Mouse (Mus musculus) frontal cortex, adult (tissue): ENCODE measurements around the gene Tm9sf2.
"Not testable (repeated sequence)": the region's sequence is repeated elsewhere in the genome, so short reads cannot be mapped to it uniquely, and the experiment has no call there.

Experiments
- ATAC-seq: cut with Nextera tagmentation; 2 replicates; pipeline ENCODE4 v1.9.2; 2017; ENCODE audit warnings: mild to moderate bottlenecking, moderate library complexity, mixed read lengths; ENCODE audit not compliant: low TSS enrichment

Gene Tm9sf2

DNA sequence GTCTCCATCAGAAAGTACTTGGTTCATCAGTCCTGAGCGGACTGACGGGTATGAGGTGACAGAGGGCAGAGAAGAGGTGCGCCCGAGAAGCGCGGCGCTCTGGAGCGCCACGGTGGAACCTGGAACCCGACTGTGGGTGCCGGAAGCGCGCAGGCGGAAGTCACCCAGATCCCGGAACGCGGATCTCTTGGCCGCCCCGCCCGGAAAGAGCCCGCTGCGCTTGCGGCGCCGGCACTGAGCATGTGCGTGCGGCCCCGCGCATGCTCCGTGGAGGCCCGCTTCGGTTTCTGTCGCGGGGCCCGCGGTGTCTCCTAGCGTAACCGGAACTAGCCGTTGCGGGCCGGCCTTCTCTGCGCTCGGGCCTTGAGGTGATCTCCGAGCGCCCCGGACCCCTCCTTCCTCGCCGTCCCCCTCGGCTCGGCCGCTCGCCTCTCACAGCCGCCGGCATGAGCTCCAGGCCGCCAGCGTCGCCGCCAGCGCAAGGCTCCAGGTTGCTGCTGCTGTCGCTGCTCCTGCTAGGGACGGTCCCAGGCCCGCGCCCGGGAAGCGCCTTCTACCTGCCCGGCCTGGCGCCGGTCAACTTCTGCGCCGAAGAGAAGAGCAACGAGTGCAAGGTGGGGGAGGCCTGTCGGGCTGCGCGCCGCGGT, at the start of gene Tm9sf2:
Gene Tm9sf2, plus strand, starts transcription at position 217 of the 647 bp plus-strand sequence.
- ATAC-seq: peak; percentile 91

DNA sequence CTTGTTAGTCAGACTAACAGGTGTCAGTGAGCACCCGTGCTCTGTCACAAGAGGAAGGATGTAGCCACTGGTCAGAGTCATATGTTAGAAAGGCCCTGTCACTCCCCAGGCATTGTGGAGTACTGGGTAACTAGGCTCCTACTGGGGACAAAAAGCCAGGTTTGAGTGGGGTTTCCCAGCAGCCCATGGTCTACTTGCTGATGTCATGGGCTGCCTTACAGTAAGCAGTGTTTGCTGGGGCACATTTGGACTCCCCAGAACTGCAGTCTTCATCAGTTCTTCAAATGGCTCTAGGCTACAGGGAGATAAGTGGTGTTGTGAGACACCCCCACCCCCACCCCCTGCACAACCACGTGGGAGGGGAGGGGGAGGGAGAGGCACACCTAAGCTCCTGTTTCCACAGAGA, 48.9 kb upstream of the Tm9sf2 start:
- no peak for ATAC-seq

DNA sequence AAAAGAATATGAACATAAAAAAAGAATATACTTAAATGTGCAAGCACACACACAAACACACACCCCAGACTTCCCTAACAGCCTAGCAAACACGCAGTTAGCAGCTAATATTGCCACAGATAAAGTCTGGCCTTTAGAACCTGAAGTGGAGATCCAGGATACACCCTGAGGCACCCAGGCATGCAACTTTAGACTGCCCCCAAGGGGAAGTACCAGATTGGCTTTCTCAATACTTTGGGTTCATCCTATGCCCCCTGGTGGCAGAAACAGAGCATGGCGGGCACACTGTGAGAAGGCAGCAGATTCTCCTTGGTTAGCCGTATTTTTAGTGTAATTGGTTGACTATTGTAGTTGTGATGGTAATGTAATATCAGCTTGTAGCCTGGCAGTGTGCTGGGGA, 46.2 kb upstream of the Tm9sf2 start:
- peak; percentile 86 for ATAC-seq

DNA sequence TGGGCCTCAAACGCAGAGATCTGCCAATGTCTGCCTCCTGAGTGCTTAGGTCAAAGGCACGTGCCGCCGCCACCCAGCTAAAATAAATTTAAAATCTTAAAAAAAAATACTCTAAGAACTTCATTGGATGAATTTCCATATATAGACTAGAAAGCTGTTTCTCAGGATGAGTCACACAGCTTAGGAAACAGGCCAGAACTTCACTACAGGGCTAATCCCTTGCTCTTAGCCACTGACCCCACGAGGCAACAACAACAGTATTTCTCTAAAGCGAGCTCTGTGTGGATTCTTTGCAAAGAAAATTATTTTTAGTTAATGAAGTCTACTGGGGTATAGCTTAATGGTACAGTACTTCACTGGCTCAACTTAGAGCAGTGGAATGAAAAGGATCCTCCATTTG, 45.5 kb upstream of the Tm9sf2 start:
- ATAC-seq: no peak

DNA sequence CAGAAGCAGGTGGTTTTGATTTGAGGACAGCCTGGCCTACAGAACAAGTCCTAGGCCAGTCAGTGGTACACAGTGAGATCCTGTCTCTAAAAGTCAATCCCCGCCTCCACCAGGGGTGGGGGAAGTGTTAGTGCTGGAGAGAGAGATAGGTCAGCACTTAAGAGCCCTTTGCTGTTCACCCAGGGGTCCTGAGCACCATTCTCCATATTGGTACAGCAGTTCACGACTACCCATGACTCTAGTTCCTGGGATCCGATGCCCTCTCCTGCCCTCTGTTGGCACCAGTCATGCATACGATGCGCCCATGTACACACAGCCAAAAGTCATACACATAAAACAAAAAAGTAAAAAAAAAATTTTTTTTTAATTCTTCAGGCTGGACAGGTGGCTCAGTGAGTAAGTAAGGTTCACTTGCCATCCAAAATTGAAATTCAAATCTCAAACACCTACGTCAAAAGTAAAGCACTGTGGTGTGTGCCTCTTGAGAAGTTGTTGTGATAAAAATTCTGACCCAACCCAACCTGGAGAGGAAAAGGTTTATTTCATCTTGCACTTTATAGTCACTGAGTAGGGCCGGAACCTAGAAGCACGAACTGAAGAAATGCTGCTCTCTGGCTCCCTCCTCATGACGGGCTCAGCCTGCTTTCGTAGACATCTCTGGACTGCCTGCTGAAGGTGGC, 44.3 kb upstream of the Tm9sf2 start:
- ATAC-seq: no peak

DNA sequence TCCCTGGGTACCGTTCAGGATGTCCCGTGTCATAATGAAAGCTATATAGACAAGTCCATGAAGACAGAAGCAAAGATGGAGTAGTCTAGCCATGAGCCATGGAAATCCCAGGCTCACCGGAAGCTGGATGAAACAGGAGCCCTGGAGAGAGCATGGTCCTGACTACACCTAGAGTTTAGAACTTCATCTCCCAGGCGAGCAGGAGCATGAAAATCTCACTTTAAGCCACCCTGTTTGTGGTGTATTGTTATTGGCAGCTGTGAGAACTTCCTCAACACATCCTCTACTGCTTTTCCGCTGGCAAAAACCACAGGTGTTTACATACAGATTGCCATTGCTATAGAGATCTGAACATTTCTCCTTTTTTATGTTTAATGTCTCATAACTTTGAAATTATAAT, 43.2 kb upstream of the Tm9sf2 start:
- ATAC-seq: no peak

DNA sequence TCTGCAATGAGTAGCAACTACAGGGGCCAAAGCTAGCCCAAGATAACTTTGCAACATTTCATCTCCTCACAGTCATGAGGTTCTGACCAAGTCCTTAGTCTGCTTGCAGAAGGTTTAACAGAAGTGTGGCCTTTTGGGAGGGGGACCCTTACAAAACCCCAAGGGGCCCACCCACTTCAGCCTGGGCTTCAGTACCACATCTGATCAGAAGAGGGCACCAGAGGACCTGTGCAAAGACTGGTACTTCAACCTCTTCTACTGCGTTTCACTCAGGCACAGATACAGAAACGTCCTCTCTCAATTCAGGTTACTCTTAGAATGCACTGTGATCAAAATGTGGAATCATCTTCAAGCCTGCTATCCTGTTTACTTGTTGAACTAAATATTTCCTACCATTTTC, 42.3 kb upstream of the Tm9sf2 start:
- ATAC-seq: peak; percentile 87

DNA sequence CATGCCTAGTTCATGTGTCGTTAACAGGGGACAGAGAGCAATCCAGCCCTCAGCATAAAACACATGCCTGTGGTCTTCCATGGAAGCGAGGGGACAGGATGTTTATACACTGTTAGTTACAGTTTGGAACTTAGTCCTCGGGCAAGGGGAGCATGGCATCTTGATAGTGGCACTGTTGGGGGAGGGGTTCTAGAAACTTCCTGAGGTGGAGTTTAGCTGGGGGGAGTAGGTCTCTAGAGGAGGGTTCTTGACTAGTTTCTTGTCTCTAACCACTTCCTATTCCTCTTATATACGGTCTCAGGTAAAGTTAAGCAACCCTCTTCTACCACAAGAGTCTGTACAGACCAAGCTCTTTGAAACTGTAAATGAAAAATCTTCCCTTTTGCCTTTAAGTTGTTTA, 40.6 kb upstream of the Tm9sf2 start:
- no peak for ATAC-seq

DNA sequence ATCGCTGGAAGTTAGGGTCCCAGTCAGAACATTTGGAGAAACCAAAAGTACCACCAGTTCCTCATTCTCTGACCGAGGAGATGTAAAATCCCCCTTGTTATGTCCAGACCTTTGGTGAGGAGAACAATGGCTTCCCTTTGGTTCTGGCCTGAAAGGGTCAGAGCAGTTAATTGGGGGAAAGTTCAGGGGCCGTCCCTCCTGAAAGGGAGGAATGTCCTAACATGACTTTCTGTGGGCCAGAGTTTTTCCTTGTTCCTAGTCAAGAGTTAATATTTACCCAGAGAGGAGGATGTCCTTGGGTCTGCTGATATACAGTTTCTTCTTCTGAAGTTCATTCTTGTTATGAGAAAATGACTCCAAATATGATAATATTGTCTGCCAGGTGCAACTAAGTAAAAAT, 38.8 kb upstream of the Tm9sf2 start:
- ATAC-seq: not testable (repeated sequence)

DNA sequence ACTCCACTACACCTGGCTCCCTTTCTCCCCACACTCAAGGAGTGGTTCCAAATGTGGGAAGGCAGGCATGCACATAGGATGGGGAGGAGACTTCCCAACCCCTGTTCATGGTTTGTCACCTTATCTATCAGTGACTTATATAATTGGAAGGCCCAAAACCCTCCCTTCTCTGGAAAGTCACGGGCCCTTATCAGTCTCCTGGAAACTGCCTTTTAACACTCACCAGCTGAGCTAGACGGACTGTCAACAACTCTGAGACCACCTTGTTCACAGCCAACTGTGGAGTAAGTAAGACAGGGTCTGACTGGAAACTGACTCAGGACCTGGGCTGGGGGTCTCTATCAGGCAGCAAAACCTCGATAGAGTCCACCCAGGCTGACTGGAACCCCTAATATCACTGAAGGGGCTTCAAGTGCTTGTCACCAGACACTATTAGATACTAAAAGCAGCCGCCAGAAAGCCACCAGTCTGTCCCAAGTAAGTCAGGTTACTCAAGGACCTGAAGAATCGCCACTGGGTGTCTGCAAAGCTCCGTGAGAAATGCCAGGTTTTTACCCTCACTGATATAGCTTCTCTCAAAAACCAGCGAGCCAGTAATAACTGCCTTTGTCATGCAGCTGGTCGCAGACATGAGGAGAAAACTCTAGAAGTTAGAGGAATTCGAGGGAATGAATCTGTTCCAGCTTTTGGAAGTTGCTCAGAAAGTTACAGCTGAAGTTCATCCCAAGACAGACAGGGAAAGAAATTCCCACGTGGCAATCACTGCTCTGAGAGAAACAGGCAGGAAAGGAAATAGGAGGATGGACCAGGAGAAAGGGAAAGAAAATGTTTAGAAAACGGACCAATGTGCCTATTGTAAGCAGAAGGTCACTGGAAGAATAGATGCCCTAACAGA, 37.8 kb upstream of the Tm9sf2 start:
- no peak for ATAC-seq

DNA sequence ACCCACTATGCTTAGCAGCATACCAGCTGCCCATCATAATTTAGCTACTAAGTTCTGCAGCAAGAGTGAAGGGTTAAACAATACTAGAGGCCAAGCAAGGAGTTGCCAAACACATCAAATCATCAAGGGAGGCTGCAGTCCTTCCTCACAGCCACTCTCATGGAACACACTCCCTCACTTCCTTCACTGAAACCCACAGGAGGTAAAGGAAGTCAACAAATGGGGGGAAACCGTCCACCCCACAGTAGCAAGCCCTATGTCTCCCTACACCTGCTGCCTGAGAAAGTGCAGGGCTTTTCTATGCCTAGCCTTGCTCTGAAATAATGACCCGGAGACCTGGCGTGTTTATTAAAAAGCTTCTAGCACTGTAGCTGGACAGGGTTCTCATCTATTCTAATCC, 36.9 kb upstream of the Tm9sf2 start:
- no peak for ATAC-seq

DNA sequence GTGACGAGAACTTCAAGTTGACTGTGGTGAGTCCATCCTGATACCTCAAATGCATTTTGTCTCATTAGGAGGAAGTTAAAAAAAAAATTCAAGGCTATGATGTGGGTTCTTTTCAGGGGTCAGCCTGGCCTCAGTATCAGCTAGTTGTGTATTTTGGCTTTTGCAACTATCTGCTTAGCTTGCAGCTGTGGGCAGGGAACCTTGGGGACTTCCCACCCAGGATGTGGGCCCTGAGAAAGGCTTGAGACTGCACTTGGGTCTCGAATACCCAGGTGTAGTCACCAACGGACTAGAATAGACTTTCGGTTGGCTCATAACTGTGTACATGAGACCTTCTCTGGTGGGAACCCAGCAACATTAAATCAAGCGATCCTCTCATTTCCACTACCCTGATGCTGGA, 33.4 kb upstream of the Tm9sf2 start:
- ATAC-seq: no peak

DNA sequence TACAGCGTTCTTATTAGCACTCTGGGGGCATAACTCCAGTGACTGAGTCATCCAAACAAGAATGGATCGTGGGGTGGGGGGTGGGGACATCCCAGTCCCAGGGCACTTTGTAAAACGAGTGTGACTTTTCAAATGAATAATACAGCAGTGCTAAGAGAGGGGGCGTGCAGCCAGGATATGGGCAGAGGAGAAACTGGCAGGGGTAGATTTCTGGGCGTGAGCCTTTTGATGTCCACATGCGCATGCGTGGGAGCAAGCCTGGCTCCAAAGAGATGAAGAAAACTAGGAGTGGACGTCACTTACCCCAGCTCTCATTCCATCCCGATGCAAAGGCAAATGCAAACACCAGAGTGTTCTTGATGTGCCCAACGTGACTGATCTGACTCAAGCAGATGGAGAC, 32.5 kb upstream of the Tm9sf2 start:
- no peak for ATAC-seq

DNA sequence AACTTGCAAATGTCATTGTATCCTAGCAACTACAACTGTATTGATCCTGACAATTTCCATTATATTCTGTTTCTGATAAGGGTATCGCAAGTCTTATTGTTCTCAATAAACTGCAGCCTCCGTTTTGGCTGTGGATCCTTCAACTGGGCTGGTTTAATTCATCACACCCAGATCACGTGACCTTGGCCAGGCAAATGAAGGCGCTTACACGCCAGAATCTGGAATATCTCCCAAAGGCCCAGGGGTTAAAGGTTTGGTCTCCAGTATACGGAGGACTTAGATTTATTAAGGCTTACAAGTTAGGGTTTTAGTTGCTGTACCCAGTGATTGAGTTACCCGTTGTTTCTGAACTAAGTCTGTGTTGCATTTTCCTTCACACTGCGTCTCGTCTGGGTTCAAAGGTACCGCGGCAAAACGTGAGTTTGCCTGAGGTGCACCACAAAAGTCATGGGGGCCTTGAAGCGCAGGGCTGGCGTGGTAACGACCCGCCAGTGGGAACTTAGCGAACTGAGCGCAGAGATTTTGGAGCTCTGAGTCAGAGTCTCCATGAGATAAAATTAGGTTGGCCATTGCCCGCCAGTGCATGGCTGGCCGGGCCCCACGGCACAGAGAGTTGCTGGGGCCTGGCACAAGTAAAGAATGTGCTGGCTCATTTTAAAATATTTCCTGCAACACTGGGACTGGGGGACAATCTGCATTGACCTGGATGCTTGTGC, 31.2 kb upstream of the Tm9sf2 start:
- ATAC-seq: no peak

DNA sequence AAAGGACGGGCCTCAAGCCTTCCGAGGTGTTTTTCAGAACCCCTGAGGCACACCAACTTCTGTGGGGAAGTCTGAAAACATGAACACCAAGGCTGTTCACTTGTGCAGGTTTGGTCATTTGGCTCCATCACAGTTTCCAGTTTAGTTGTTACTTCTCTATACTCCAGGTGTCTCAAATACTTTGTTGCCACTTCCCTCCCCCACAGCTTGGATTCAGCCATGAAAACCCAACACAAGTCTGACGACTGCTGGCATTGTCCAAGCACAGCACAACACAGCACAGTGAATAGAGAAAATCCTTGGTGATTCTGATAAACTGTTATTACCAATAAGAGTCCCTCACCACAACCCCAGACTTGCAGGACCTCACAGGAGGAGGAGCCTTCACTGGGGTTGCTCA, 29.8 kb upstream of the Tm9sf2 start:
- no peak for ATAC-seq

DNA sequence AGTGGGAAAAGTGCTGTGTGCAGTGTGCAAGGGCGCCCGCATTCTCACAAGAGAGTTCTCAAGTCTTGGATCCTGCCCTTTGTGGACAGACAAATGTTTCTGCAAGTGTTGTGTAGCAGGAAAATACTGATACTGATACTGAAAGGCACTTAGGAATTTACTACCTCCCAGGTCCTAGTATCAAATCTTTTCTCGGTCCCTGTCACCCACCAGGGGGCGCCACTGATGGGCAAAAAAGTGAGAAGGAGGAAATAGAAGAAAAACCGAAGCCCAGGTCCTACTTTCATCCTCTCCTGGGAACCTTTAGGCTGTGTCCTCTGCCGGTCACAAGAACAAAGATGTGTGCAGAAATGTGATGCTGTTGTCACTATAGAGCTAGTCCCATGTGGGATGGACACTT, 27.4 kb upstream of the Tm9sf2 start:
- ATAC-seq: peak; percentile 44; the same call in 1 of the 2 replicates

DNA sequence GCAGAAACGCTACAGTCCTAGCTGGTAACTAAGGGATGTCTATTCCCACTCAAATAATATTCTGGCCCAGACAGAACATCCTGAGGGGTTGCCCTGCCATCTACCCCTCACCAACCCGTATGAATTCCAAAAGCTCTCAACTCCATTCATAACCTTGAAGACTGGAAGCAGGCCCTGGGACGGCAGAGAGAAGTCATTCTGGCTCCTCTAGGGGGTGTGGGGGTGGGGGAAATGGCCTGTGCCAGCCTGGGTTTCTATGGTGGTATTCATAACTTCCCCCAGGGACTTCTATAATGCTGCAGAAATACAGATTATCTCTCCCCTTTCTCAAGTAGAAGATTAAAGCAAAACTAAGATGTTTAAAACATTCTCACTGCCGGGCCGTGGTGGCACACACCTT, 26.9 kb upstream of the Tm9sf2 start:
- ATAC-seq: no peak

DNA sequence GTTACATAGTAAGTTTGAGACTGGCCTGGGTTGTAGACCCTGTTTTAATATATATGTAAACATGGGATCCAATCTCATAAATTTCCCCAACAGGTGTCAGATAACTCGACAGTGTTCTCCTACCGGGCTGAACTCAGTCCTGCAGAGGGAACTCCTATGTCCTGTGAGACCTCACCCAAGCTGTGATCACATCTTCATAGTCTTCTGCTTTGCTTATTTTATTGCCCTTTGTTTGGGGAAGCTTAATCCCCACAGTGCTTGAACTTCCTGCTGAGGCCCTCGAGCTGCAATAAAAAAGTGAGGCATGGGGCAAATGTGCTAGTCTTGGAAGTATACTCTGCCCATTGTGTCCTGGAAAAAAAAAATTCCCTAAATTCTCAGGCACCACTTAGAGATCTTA, 25.5 kb upstream of the Tm9sf2 start:
- ATAC-seq: no peak

DNA sequence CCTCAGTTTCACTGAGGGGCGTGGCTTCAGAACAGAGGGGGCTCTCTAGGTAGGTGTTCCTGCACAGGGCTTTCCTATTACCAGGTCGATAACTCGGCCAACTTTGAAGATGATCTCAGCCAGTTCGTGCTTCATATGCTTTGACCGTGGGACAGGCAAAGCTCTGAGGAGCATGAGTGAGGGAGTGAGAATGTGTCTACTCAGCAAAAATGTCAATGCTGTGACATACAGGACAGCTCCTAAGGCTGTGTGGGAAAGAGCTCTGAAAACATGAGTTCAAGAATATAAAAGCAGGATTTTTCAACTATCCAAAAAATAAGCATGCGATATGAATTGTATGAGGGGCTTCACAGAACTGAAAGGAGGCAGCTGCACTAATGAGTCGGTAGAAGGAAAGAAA, 23.3 kb upstream of the Tm9sf2 start:
- ATAC-seq: no peak

DNA sequence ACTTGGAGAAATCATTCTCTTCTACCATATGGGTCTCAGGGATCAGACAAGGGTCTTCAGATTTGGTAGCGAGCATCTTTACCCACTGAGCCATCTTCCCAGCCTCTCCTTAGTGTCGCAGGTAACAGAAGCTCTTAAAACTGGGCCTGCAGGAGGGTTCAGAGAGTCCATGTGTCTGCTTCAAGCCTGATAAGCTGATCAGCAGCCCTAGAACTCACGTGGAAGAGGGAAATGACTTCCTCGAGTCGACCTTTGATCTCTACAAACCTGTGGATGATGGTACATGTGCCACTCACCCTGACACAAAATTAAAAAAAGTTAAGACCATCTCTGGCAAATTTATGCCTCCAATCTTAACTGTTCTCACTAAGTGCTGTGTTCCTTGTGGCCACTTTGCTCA, 18.9 kb upstream of the Tm9sf2 start:
- ATAC-seq: no peak

DNA sequence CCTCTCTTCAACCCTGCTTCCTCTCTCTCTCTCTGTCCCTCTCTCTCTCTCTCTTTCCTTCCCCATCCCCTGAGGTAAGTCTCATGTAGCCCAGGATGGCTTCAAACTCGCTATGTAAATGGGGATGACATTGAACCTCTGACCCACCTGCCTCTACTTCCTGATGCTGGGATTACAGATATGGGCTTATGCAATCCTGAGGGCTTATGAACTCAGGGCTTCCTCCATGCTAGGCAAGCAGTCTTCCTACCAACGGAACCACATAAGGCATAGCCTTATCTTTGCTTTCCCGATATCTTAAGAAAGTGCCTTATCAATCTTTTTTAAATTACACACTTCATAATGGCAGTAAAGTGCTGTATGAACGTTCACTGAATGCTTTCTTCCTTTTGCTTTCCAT, 14.5 kb upstream of the Tm9sf2 start:
- ATAC-seq: no peak

DNA sequence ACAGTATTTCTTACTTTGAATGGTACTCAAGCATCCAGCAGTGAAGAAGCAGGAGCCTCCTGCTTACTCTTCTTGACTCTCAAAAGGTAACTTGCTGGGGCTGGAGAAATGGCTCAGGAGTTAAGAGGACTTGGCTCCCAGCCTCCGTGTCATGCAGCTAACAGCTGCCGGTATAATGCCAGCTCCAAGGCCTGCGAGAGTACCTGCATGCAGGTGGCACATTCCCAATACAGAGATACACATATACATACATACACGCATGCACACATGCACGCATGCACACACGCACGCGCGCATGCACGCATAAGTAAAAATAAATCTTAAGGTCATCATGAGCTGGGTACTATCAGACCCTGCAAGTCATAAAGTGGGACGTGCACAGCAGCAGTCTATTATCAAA, 10.5 kb upstream of the Tm9sf2 start:
- ATAC-seq: no peak
